Mouse (Mus musculus) midbrain, embryonic 11.5 days (tissue): ENCODE data around the gene Spef1. TPM values are rescaled to one million over a fixed set of nuclear protein-coding genes. Genes with fewer than 3 reads are reported as not detected.

ENCODE experiments used
- ATAC-seq: fragments of 200-750 bp; cut with Nextera tagmentation; 2 replicates; pipeline ENCODE4 v1.8.0; 2017; ENCODE audit warnings: moderate TSS enrichment, moderate library complexity; ENCODE audit not compliant: low FRiP score
- DNase-seq: peaks from one replicate; pipeline ENCODE4 v3.0.0; 2015; ENCODE audit warnings: low spot score; ENCODE audit errors: missing footprints
- H3K27ac ChIP-seq: fragments of 300-500 bp; sonication (generic); 2 replicates; pipeline ENCODE4 v1.5.1; 2014; ENCODE audit warnings: low read depth, low read length
- H3K27me3 ChIP-seq: fragments of 300-500 bp; sonication (generic); 2 replicates; pipeline ENCODE4 v1.6.1; 2014; ENCODE audit warnings: mild to moderate bottlenecking, low read length, moderate library complexity, mixed read lengths; ENCODE audit not compliant: control insufficient read depth, insufficient read depth
- H3K36me3 ChIP-seq: fragments of 300-500 bp; sonication (generic); 2 replicates; pipeline ENCODE4 v1.6.1; 2014; ENCODE audit warnings: mild to moderate bottlenecking, low read length, moderate library complexity, mixed read lengths; ENCODE audit not compliant: control insufficient read depth, insufficient read depth
- H3K4me1 ChIP-seq: fragments of 300-500 bp; sonication (generic); 2 replicates; pipeline ENCODE4 v1.6.1; 2014; ENCODE audit warnings: low read length; ENCODE audit not compliant: control insufficient read depth, insufficient read depth
- H3K4me2 ChIP-seq: fragments of 300-500 bp; sonication (generic); 2 replicates; pipeline ENCODE4 v1.6.1; 2014; ENCODE audit warnings: mild to moderate bottlenecking, moderate library complexity
- H3K4me3 ChIP-seq: fragments of 300-500 bp; sonication (generic); 2 replicates; pipeline ENCODE4 v1.5.1; 2014; ENCODE audit warnings: low read depth, low read length
- H3K9ac ChIP-seq: fragments of 300-500 bp; sonication (generic); 2 replicates; pipeline ENCODE4 v1.6.1; 2014; ENCODE audit warnings: low read length
- H3K9me3 ChIP-seq: fragments of 300-500 bp; sonication (generic); 2 replicates; pipeline ENCODE4 v1.6.1; 2016; ENCODE audit warnings: low read length; ENCODE audit not compliant: control insufficient read depth
- WGBS: fragments of 180-500 bp; shearing (Covaris S2); extraction: QIAGEN DNeasy Blood & Tissue Kit; methylation state at CpG from one replicate; pipeline ENCODE4 v1.1.7; 2014; 5-methylcytosine and 5-hydroxymethylcytosine counted together
- polyA plus RNA-seq: library from polyadenylated mRNA; unstranded; fragments of >200 nt; fragmentation: Nextera tagmentation; extraction: Ambion mirVana; gene quantifications from 2 replicates; pipeline ENCODE4 v1.2.1, GENCODE M21; 2014

Spef1 gene
- polyA plus RNA-seq, 1 experiment from 2014 or later, result 7.1 TPM

- DNase-seq (no peak), ATAC-seq (no peak)
- Histone ChIP-seq H3K36me3 (no peaks in the 10 kb centered on the region), H3K27ac (peak overlapping the region; percentile 22), H3K4me1 (peaks cover 9% of the 10 kb centered on the region), H3K4me3 (peak overlapping the region; percentile 56; the same call in 1 of the 2 replicates), H3K9me3 (no peaks in the 10 kb centered on the region), H3K27me3 (no peaks in the 10 kb centered on the region), H3K4me2 (peak overlapping the region; percentile 78), H3K9ac (peak overlapping the region; percentile 77)
- 85% methylated on average over 4 of the region's 4 CpGs for WGBS
These were observed 22.2 kb upstream of the Spef1 start for GRCm38 (mm10) chr2:131209125-131209795.

DNA sequence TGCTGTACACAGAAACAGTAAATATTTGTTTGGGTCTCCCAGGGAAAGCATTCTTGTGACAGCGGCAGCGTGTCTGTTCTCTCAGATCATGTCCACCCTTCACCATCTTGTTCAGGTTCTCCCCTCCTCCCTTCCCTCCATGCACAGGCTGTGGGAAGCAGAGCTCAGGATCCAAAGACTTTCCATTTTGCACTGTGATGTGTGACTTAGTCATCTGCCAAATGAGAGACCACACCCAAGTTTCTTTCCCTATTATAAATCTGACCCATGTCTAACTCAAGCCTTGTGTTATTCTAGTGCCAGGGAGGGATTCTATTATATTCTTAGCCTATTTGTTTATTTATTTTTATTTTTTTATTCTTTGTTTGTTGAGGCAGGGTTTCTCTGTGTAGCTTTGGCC, 21.3 kb upstream of the Spef1 start:
- peaks cover 9% of the 10 kb centered on the region for H3K4me1 ChIP-seq
- DNase-seq (no peak), ATAC-seq (no peak)
- no peak overlapping the region for H3K4me2 ChIP-seq
- H3K27ac ChIP-seq, result no peak overlapping the region
- no peaks in the 10 kb centered on the region for H3K36me3 ChIP-seq
- WGBS, result 81% methylated on average over 2 of the region's 2 CpGs
- no peaks in the 10 kb centered on the region for H3K9me3 ChIP-seq
- no peak overlapping the region; the same call in 1 of the 2 replicates for H3K9ac ChIP-seq
- no peaks in the 10 kb centered on the region for H3K27me3 ChIP-seq
- H3K4me3 ChIP-seq, result no peak overlapping the region

GRCm38 (mm10) chr2:131206778-131207177, 19.7 kb upstream of the Spef1 start, which contains the start of gene Ap5s1:
Gene Ap5s1 (plus strand): TSS chr2:131207078.
- no peak within 1 kb of the TSS for H3K4me2 ChIP-seq
- no peak within 1 kb of the TSS for H3K27ac ChIP-seq
- H3K27me3 ChIP-seq, result no peaks in the 10 kb centered on the region
- no peak within 1 kb of the TSS for H3K9ac ChIP-seq
- peaks cover 9% of the 10 kb centered on the region for H3K4me1 ChIP-seq
- no peak for ATAC-seq
- H3K4me3 ChIP-seq, result no peak within 1 kb of the TSS
- no peak for DNase-seq
- 87% methylated on average over 4 of the region's 4 CpGs for WGBS
- H3K9me3 ChIP-seq, result no peaks in the 10 kb centered on the region
- no peaks in the 10 kb centered on the region for H3K36me3 ChIP-seq

DNA sequence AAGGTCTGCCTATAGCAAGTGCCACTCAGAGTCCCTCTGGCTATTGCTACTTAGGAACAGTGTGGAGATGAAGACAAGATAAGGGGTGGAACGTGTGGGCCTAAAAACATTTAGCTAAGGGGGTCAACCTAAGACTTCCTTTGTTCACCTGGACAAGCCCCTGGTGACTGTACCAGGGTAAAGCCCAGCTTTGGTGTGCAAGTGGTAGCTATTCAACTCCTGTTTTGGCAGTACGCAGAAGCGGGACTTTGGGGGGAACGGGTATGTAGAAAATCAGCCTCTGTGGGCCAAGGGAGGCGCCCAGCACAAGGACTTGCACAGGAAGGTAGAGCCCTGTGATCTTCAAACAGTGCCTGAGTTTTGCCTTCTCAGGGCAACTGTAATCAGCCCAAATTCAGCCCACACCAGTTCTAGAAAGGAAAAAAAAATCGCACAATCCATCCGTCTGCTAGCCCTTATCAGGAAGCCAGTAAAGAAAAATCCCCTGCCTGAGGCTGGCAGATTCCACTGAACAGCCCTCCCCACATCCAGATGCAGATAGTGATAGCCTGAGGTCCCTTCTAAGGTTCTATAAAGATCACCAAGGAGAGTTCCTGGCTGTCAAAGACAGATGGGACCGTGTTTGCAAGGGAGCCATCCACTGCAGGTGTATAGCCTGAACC, 18.6 kb upstream of the Spef1 start:
- Histone ChIP-seq H3K9ac (no peak overlapping the region), H3K4me2 (no peak overlapping the region), H3K9me3 (no peaks in the 10 kb centered on the region), H3K27me3 (no peaks in the 10 kb centered on the region), H3K27ac (no peak overlapping the region), H3K36me3 (no peaks in the 10 kb centered on the region), H3K4me3 (no peak overlapping the region), H3K4me1 (peaks cover 5% of the 10 kb centered on the region)
- DNase-seq (no peak), ATAC-seq (no peak)
- 89% methylated on average over 8 of the region's 8 CpGs for WGBS

DNA sequence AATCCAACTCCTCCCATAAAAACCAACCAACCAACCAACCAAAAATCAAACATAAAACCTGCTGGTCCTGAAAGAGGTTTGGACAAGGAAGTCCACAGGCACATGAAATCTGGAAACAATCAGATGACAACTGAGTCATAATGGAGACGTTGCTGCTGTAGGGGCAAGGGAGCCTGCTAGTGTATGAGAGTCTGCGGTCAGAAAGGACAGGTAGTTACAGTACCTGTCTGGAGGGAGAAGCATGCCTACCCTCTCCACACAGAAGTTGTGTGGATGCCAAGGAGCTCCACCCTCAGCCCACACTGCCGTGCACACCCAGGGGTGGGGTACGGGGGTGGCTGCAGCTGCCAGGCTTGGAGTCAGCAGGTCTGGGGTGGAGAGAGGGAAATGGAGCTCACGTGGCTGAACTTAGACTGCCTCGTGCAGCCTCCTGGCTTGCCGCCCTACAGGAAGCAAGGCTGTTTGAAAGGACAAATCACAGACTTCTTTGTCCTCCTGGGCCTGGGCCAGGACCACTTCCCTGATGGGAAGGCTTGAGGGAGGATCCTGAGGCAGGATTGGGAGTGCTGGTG, 17.4 kb upstream of the Spef1 start:
- Histone ChIP-seq H3K9ac (no peak overlapping the region), H3K4me3 (no peak overlapping the region), H3K27ac (no peak overlapping the region), H3K27me3 (no peaks in the 10 kb centered on the region), H3K4me1 (peaks cover 2% of the 10 kb centered on the region), H3K9me3 (no peaks in the 10 kb centered on the region), H3K4me2 (no peak overlapping the region), H3K36me3 (no peaks in the 10 kb centered on the region)
- no peak for DNase-seq
- ATAC-seq, result no peak
- 67% methylated on average over 7 of the region's 7 CpGs for WGBS

DNA sequence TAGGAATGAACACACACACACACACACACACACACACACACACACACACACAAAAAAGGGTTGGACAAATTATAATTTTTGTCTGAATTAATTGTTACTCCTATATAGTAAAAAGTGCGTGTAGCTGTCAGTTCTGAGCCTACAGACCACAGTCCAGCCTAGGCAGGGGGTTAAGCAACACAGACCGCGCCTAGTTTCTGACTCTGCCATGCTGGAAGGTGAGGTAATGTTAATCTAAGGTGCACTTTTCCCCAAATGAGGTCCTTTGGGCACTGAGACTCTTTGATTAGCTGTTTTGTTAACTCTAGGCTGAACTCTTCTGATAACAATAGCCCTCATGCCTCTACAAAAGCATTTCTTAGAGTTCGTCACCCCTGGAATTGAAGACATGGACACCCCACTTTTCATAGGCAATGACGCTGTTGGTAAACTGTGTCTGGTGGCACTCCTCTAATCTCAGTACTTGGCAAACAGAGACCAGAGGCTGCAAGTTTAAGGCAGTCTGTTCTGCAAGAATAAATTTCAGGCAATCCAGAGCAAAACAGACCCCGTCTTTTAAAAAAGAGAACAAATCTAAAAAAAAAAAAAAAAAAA, 16.8 kb upstream of the Spef1 start:
- H3K9ac ChIP-seq, result no peak overlapping the region
- no peaks in the 10 kb centered on the region for H3K4me1 ChIP-seq
- H3K27me3 ChIP-seq, result no peaks in the 10 kb centered on the region
- no peaks in the 10 kb centered on the region for H3K36me3 ChIP-seq
- H3K27ac ChIP-seq, result no peak overlapping the region
- ATAC-seq (no peak), DNase-seq (no peak)
- no peak overlapping the region for H3K4me2 ChIP-seq
- no peak overlapping the region for H3K4me3 ChIP-seq
- no peaks in the 10 kb centered on the region for H3K9me3 ChIP-seq
- 89% methylated on average over 6 of the region's 6 CpGs for WGBS

GRCm38 (mm10) chr2:131201262-131201661, 14.2 kb upstream of the Spef1 start:
- Histone ChIP-seq H3K4me3 (no peak overlapping the region), H3K9ac (no peak overlapping the region), H3K4me1 (no peaks in the 10 kb centered on the region), H3K36me3 (peaks cover 8% of the 10 kb centered on the region; the same call in 1 of the 2 replicates), H3K27ac (no peak overlapping the region), H3K4me2 (no peak overlapping the region), H3K9me3 (no peaks in the 10 kb centered on the region), H3K27me3 (no peaks in the 10 kb centered on the region)
- DNase-seq, result no peak
- WGBS, result 95% methylated on average over 3 of the region's 3 CpGs
- ATAC-seq, result no peak

- H3K27ac ChIP-seq, result no peak overlapping the region
- no peaks in the 10 kb centered on the region for H3K4me1 ChIP-seq
- H3K4me2 ChIP-seq, result no peak overlapping the region
- H3K9ac ChIP-seq, result no peak overlapping the region
- DNase-seq (no peak), ATAC-seq (no peak)
- H3K27me3 ChIP-seq, result no peaks in the 10 kb centered on the region
- H3K4me3 ChIP-seq, result no peak overlapping the region
- 80% methylated on average over 2 of the region's 2 CpGs for WGBS
- H3K9me3 ChIP-seq, result no peaks in the 10 kb centered on the region
- peaks cover 8% of the 10 kb centered on the region; the same call in 1 of the 2 replicates for H3K36me3 ChIP-seq
These were observed 13.6 kb upstream of the Spef1 start for GRCm38 (mm10) chr2:131200710-131201109.
